Mouse (Mus musculus): ENCODE data around the gene Tmem30a. TPM values are rescaled to one million over a fixed set of nuclear protein-coding genes. Genes with fewer than 3 reads are reported as not detected.
A peak's percentile ranks its signal among the peaks of the same experiment; 100 is the strongest.

The Tmem30a gene
- polyA plus RNA-seq (2017; shearing (Covaris generic)) = 10 to 100 TPM; 46.2 to 64.8 (median 46.9) TPM

- ATAC-seq = peak; percentile 71
Measured at GRCm38 (mm10) chr9:79792841-79793835, at the start of gene Tmem30a. Gene Tmem30a (minus strand): TSS chr9:79793507.

GRCm38 (mm10) chr9:79842615-79843014 is 49.3 kb upstream of the Tmem30a start:
- no peak for ATAC-seq

GRCm38 (mm10) chr9:79842028-79842427 is 48.7 kb upstream of the Tmem30a start:
- ATAC-seq = no peak

GRCm38 (mm10) chr9:79831294-79831693 is 38.0 kb upstream of the Tmem30a start:
- no peak for ATAC-seq

GRCm38 (mm10) chr9:79830874-79831273 is 37.6 kb upstream of the Tmem30a start:
- ATAC-seq = no peak

GRCm38 (mm10) chr9:79829842-79830800 is 36.8 kb upstream of the Tmem30a start:
- ATAC-seq = no peak

GRCm38 (mm10) chr9:79827072-79827471 is 33.8 kb upstream of the Tmem30a start:
- no peak for ATAC-seq

GRCm38 (mm10) chr9:79825526-79825925 is 32.2 kb upstream of the Tmem30a start:
- ATAC-seq = no peak

GRCm38 (mm10) chr9:79823856-79824255 is 30.5 kb upstream of the Tmem30a start:
- no peak for ATAC-seq

GRCm38 (mm10) chr9:79823438-79823837 is 30.1 kb upstream of the Tmem30a start:
- ATAC-seq = no peak

- no peak for ATAC-seq
Measured at GRCm38 (mm10) chr9:79816464-79816863, 23.2 kb upstream of the Tmem30a start.

- ATAC-seq = peak; percentile 80
Measured at GRCm38 (mm10) chr9:79816013-79816412, 22.7 kb upstream of the Tmem30a start.

- ATAC-seq = no peak
Measured at GRCm38 (mm10) chr9:79814592-79814991, 21.3 kb upstream of the Tmem30a start.

GRCm38 (mm10) chr9:79810969-79811902 is 17.9 kb upstream of the Tmem30a start:
- ATAC-seq = no peak

- ATAC-seq = peak; percentile 50
Measured at GRCm38 (mm10) chr9:79810534-79810933, 17.2 kb upstream of the Tmem30a start.

- ATAC-seq = no peak
Measured at GRCm38 (mm10) chr9:79809411-79809810, 16.1 kb upstream of the Tmem30a start.

- ATAC-seq = no peak
Measured at GRCm38 (mm10) chr9:79807178-79807577, 13.9 kb upstream of the Tmem30a start.

- peak; percentile 74 for ATAC-seq
Measured at GRCm38 (mm10) chr9:79806317-79807075, 13.2 kb upstream of the Tmem30a start.

GRCm38 (mm10) chr9:79805426-79805825 is 12.1 kb upstream of the Tmem30a start:
- no peak for ATAC-seq

- no peak for ATAC-seq
Measured at GRCm38 (mm10) chr9:79796461-79797135, 3.3 kb upstream of the Tmem30a start.
